Mouse (Mus musculus) megakaryocyte progenitor cell, adult 5-6 weeks (primary cell): Measurements from ENCODE around the gene Tbx20. TPM values are rescaled to one million over a fixed set of nuclear protein-coding genes. Genes with fewer than 3 reads are reported as not detected.

Experiments used
- ATAC-seq: replicated peaks from 2 replicates; pipeline ENCODE4 v1.8.0; 2016; ENCODE audit warnings: mild to moderate bottlenecking, moderate TSS enrichment, inconsistent platforms; ENCODE audit not compliant: poor library complexity
- total RNA-seq, 2 experiments: library from RNA; stranded (forward) in 1 of 2; stranded (reverse) in 1 of 2; fragments of 157-497, 149-512 nt in 1 of 2; fragments of 200-1000 nt in 1 of 2; gene quantifications; 2 replicates each; pipeline versions ENCODE4 v1.2.3 to v1.2.4; 2015 to 2017

Tbx20 gene
- total RNA-seq, 2 experiments from 2014 or later: not detected

DNA sequence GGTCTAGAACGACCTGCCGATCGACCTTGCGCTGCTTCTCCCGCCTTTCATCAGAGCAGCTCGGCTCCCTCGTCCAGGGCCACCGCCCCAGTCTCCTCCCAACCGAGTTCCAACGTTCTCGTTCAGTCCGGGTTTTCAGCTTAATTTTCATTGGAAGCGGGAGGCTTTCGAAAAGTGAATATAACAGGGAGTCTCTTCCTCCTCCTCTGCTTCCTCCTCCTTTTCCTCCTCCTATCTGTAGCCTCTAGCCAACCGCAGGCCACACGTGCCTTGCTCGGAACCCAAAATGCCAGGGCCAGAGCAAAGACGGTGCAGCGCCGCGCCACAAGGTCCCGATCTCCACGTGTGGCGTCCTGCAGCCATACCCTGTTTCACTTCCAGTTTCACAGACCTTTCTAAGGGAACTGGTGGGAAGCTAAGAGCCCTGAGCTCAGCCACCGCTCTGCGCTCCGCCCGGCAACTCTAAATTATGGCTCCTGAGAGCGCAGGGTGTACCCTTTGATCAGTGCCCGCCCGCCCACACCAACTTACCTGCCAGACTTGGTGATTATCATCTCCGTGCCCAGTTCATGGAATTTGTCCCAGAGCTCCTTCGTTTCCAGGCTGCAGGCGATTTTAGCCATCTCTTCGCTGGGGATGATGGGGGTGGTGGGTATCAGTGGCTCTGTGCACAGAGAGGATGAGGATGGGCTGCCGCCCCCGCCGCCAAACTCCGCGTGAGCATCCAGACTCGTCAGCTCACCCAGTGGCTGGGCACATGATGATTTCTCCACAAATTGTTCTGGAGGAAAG lies 3.8 kb downstream of the Tbx20 start:
- ATAC-seq: peak; percentile 68

DNA sequence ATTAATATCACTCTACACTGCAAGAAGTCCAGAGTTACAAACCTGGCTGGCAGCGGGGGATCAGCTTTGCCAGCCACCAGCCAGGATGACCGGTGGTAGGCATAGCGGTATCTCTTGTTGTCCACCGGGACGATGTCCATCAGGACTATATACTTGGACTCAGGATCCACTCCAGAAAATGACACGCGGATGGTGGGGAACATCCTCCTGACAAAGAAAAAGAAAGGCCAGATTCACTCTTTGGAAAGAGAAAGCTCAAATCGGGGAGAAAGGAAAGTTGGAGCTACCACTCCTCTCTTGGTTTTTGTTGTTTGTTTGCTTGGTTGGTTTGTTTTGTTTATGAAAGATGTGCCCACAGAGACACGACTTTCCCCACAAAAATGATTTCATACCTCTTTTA lies 4.5 kb downstream of the Tbx20 start:
- ATAC-seq: no peak

DNA sequence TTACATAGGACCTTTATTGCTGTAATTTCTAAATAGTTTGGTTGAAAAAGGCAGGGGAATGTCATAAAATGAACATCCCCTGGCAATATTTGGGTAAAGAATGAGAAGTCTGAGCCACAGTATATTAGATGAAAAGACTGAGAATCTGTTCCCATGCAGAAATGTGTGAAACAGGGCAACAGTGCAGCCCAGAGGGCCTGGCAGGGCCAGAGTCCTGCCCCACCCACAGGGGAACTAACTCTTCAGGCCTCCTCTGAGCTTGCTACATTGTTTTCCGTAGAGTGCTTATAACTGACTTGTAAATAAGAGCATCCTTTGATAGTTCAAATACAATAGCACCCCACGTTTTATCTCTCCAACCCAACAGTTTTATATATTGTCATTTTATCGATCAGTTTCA lies 7.0 kb downstream of the Tbx20 start:
- ATAC-seq: no peak

DNA sequence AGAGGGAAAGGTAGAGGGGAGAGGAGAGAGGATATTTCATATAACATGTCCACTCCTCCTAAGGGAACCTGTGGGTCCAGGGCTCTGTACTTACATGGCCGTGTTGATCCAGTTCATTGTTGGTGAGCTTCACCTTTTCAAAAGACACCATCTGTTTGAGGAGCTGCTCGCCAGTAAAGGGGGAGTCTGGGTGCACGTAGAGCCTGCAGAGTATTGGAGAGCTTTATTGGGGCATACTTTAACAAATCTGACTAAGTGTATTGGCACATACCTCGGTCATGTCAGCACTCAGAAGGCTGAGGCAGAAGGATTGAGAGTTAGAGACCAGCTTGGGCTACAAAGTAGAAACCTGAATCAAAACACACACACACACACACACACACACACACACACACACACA lies 8.5 kb downstream of the Tbx20 start:
- ATAC-seq: no peak

DNA sequence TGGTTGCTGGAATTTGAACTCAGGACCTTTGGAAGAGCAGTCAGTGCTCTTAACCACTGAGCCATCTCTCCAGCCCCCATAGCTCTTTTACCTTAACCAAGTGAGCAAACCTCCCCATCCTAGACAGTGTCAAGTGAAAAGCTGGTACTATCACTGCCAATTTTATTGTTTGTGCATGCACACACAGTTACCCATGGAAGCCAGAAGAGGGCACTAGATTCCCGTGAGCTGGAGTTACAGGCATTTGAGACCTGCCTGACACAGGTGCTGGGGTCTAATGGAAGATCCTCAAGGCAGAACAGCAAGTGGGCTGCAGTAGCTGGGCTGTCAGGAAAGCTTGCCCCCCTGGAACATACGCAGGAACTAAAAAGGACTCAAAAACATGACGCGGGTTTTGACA lies 13.6 kb downstream of the Tbx20 start:
- peak; percentile 44; the same call in 1 of the 2 replicates for ATAC-seq

DNA sequence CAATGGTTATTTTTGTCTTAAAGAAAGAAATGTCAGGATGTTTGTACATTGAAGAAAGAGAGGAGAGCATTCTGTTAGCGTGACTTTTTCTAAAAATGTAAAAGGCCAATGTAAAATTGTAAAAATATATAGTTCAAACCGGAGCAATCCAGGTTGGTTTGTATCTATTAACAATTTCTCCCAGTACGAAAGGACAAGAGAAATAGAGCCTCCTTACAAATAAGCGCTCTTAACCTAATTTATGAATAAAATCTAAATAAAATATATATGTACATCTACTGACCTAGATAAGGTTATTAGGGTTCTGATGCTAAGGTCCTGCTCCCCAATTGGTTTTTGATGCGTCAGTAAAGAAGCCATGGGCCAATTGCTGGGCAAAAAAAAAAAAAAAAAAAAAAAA lies 29.1 kb downstream of the Tbx20 start:
- ATAC-seq: peak; percentile 73

DNA sequence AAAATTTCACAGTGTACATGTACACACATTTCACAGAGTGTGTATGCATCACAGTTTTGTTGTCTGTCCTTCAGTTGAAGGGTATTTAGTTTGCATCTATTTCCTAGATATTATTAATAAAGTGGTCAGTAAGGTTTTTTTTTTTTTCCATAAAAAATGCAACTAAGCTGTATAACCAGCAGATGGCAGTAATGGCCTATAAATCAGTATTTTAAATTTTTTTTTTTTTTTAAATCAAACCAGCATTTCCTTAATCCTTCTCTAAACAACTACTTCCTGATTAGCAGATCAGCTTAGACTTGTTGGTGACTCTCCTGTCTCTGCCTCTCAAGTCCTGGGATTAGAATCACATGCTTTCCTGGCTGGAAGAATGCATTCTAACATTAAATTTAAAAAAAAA lies 72.9 kb downstream of the Tbx20 start:
- ATAC-seq: peak; percentile 50

DNA sequence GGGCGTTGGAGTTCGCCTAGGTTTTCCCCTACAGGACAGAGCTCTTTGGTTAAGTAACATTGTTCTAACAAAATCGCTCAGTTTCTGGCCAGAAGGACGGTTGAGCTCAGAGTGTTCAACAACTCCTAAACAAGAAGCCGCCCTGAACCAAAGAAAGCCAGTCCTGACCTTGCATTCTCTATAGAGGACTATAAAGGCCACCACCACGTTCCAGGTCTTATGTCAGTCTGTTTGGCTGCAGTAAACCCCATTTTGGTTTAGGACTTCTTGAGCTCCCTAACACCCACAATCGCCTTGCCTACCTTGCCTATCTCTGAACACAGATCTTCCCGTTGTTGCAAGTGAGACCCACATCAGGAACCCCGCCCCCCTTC lies 77.7 kb downstream of the Tbx20 start:
- ATAC-seq: no peak

DNA sequence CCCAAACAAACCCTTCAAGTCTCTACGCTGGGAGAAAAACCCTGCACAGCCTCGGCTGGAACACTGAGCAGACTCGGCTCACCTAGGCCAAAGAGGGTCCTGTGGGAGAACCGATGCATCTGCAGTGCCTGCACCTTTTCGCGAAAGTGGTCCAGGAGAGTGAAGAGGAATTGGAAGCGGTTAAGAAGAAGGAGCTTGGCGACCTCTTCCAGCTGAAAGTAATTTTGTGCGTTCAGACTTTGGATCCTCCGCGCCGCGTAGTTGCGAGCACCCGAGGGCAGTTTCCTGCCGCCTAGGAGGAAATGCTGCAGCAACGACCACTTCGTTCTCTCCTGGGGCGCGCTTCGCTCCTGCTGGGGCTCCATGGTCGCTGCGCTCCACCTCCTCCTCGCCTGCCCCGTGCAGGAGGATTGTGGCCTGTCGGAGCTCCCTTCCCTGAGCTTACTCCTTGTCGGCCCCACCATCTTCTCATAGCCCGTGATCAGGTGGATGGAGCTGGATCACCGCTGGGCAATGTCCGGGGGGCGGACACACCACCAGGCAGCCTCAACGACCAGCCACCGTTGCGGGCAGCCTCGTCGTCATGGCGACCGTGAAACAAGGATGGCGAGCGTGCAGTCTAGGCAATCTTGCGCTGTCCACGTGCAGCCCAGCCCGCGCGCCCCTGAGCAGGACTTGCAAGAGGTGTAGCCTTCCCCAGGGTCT lies 78.3 kb downstream of the Tbx20 start, which contains the start of gene Dpy19l2:
Gene Dpy19l2, minus strand, starts transcription at position 594 of the 705 bp plus-strand sequence.
- peak; percentile 34; the same call in 1 of the 2 replicates for ATAC-seq

Other genes with a start within 250 kb of the Tbx20 start
- gene Cypt4, start 149.1 kb downstream of the Tbx20 start, total RNA-seq (2015): not detected in 2 replicates
- gene Cypt4, start 149.1 kb downstream of the Tbx20 start, total RNA-seq (2017): not detected in 2 replicates
- not detected in 2 replicates for gene Dpy19l2, start 78.0 kb downstream of the Tbx20 start, total RNA-seq (2015)
- not detected in 2 replicates for gene Dpy19l2, start 78.0 kb downstream of the Tbx20 start, total RNA-seq (2017)